Mouse (Mus musculus): ENCODE results near the gene Pskh1.

GRCm38 (mm10) chr8:105925123-105925522 is 24.9 kb downstream of the Pskh1 start:
- TF ChIP-seq POLR2A (IDR thresholded peaks at IDR 0.05; ENCODE audit: low read depth, low read length) (no peak), CTCF (IDR thresholded peaks at IDR 0.05; ENCODE audit: extremely low read depth, insufficient read length, insufficient replicate concordance, low read depth, low read length) (no peak)
